Mouse (Mus musculus) bone marrow, adult 2 months (tissue): Measurements from ENCODE around the gene Epb41l1.

Experiments used
- CTCF ChIP-seq: fragments of 200-500 bp; IDR thresholded peaks from 2 replicates; pipeline ENCODE4 v1.5.1; 2011; ENCODE audit warnings: low read length, control low read depth; ENCODE audit not compliant: control insufficient read depth, insufficient read depth
- POLR2A ChIP-seq: fragments of 200-500 bp; IDR thresholded peaks from 2 replicates; pipeline ENCODE4 v1.6.1; 2011; ENCODE audit warnings: low read depth, mild to moderate bottlenecking, control low read depth, low read length, borderline replicate concordance; ENCODE audit not compliant: control insufficient read depth

- no peak for TF ChIP-seq POLR2A
- no peak for TF ChIP-seq CTCF
Observed at GRCm38 (mm10) chr2:156478046-156478690, 57.5 kb downstream of the Epb41l1 start.
